Mouse (Mus musculus) induced T-regulatory cell, adult 2 months (primary cell): ENCODE measurements around the gene Setd6.
A peak's percentile ranks its signal among the peaks of the same experiment; 100 is the strongest.

Experiments used
- DNase-seq: peaks from one replicate; pipeline ENCODE4 v3.0.0-alpha.2; 2012; ENCODE audit warnings: low read depth

Setd6 gene

DNA sequence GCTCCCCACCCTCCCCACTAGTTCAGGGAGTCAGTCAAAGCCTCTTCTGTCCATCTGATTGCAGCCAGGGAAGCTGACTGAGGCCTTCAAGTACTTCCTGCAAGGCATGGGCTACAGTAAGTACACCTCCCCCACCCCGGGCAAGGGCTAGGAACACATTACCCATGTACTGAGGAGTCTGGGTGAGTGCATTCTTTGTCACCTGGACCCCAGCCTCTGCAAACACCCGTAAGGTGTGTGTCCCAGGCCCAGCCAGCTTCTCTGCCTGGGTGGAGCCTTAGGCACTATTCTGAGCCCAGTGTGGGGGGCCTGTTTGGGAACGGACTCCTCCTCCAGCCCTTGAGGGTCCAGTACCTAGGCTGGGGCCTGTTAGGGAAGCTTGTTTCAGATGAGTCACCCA, 4.7 kb upstream of the Setd6 start:
- no peak for DNase-seq

DNA sequence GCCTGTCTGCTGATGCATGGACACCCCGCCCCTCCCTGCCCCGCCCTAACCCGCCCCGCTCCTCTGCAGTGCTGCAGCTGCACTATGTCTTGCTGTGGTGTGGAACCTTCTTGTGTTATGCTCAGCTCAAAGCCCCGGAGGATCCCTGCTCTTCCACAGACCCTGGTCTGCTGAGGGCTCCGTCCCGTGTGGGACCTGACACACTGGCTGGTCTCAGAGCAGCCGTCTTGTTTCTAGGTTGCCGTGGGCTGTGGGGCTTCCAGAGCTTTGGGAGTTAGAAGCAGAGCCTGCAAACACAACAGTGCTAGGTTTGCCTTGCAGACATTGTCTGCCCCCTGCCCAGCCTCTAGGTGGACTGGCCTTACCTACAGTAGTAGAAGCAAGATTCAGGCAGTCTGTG, 3.3 kb upstream of the Setd6 start:
- DNase-seq: no peak

DNA sequence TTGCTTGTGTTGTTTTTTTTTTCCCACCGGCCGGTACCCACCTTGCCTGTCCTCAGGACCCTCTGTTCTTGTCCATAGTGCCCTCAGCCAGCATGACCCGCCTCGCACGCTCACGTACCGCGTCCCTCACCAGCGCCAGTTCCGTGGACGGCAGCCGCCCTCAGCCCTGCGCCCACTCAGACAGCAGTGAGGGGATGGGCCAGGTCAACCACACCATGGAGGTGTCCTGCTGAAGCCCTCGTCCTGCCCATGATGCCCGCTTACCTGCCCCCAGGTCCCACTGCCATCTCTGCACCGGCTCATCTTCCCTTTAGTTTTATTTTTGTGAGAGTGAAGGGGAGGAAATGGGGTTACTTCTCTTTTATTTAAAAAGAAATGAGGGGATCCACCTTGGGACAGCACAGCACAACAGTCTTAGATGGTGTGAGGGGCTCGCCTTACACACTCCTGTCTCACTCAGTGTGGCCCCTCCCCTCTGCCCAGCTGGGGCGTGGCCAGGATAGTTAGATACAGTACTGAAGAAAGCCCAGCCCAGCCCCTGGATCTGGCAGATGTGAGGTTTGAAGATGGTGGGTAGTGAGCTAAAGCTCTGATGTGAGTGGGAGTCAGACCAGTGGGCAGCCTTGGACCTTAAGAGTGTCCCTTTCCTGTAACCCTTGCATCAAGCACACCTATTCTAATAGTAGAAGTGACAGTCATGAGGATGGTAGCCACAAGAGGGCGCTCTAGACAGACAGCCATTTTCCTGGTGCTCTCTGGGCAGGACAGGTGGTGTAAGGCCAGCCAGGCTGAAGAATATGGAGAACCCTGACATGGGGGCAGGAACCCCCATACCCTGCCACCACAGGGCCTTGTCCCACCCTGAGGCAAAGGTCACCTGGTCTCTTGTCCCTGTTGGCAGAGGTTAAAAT, 2.3 kb upstream of the Setd6 start:
- peak; percentile 90 for DNase-seq

DNA sequence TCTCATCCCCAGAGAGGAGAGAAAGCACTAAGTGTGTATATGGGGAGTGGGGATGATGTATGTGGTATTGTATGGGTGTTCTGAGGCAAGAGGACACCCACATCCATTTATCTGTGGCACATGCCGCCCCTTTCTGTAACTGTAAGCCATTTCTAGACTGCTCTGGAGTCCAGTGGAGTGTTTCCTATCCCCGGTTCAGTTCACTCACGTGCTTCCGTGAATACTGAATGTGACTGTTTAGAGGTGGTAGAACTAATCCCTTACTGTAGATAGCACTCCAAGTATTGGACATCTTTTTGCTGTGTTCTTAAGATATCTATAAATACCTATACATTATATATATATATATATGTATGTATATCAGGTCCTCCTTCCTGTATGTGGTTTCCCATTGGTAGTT, 1.3 kb upstream of the Setd6 start:
- DNase-seq: no peak

DNA sequence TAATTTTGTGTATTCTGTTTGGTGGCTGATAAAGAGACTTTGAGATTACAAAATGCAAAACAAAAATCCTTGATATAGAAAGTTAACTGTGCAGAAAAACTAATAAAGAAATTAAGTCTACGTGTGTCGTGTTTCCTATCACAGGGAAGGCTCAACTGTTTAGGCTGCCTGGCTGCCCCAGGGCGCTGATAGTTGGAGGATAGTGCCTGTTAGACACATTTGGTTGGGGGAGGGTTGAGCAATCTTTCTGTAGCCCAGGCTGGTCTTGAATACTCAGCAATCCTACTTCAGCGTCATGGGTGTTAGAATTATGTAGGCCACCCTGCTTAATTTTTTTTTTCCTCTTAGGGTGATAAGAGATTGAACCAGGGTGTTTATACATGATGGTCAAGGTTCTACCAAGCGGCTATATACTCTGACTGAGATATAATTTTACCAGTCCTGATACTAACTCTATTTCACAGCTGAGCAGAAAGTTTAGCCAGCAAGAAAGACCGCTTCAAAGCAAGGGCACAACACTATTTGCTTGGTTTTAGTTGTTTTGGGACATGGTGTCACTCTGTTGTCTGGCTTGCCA, 756 bp upstream of the Setd6 start:
- peak; percentile 13 for DNase-seq

DNA sequence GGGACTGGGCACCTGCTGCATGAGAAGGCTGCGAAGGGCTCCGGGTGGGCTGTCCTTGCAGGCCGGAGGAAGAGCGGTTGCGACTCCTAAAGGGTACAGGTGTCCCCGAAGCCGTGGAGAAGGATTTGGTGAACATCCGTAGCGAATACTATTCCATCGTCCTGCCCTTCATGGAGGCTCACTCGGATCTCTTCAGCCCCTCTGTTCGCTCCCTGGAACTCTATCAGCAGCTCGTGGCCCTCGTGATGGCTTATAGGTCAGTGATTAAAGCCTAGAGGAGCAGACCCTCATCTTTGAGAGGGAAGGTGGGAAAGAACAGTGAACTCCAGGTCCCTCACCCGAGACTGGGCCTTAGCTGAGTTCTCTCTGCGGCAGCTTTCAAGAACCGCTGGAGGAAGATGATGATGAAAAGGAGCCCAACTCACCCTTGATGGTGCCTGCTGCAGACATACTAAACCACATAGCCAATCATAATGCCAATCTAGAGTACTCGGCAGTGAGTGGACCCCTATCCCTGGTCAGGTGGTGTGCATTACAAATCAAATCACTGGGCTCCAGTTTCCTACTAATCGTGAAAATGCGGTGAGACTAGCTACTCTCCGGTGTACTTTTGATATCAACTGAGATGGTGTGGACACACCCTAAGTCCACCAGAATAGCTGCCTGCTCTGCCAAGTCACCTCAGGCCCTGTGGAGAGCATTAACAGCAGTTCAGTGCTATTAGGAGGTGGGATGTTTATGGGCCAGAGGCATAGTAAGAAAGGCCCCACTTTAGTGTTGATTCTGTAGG, 1.1 kb downstream of the Setd6 start:
- DNase-seq: peak; percentile 28

DNA sequence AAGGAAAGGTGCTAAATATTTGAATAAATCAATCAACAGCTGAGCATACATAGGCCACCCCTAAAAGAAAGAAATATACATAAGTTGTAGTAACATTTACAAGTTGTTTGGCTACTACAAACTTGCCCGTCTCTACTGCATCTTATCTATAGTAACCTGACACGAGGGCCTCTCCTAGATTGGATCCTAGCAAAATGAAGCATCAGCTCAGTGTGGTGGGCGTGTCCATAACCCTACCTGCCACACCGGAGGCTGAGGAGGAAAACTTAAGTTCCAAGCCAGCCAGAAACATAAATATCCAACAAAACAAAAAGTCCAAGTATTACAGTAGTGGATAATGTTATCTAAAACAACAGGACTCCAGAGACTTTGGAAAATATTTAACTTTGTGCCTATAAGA, 11.9 kb downstream of the Setd6 start:
- no peak for DNase-seq

DNA sequence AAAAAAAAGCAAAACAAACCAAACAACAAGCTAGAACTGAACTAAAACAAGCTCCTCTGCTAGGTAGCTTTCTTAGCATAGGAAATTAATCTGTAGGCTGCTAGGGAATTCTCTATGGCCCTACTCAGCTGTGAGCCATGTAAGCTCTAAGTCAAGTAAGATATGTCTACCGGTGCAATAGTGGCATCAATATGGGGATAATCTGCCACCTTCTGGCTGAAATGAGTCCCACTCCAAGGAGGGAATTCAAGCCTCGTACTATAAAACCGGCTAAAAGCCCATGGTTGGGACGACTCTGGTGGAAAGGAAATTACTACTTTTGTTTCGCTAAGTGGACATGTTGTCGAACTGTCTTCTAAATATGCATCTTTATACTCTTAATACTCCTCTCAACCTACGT, 22.9 kb downstream of the Setd6 start:
- DNase-seq: peak; percentile 11

DNA sequence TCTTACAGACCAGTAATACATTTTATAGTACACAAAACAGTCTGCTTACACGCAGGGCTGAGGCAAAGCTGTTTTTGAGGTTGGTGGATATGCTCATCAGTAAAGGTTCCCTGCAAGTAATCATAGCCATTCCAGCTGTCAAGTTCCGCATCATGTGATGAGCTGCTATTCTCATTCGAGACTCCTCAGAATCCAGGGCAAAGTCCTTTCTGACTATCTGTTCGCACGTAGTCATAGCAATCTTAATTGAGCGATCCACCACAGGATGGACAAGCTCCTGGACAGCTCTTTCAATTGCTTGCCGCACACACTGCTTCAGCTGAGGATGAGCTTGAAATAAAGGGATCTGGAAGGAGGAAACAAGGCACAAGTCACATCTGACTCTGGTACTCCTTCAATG, 26.1 kb downstream of the Setd6 start:
- no peak for DNase-seq

DNA sequence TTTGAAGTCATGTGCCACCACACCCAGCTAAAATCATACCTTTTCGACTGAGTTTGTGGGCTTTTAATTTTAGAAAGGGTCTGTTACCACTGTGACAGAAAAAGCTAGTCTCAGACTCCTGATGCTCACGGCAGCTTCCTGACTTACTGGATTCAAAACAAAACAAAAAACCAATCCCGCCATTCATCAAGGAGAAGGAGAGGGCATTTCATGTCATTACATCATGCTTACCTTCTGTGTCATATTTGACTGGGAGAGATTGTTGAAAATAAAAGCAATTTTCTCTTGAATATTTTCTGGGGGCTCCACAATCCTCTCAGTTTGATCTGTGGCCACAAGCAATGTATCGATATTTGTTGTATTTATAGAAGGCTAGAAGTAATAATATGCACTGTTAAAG, 32.3 kb downstream of the Setd6 start:
- no peak for DNase-seq

DNA sequence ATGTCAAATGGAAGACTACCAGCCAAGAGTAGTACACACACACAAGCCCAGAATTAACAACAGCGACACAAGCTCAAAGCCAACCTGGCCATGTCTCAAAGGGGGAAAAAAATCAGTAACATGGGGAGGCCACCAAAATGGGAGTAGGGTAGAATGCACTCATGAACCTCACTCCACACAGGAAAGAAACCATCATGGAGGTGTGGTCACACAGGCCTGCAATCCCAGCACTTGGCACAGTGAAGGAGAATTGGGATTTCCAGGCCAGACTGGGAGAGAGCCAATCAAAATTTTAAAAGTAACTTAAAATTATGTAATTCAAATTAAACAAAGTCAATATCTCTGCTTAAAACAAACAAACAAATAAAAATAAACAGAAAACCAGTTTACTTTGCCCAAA, 36.2 kb downstream of the Setd6 start:
- no peak for DNase-seq

DNA sequence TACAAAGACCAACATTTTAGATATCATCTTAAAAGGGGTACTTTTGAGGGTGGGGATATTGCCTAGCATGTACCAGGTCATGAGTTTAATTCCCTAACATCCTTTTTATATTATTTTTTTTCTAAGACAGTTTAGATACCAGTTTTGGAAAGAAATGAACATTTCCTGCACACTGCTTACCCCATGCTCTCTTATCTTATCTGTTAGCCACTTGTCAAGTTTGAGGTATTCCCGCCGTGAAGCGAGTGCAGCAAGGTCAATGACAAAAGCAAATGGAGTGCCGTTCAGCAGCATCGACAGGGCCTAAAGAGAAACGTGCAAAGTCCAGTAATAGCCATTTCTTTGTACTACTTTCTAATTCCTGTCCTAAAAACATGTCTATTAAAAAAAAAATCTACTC, 44.6 kb downstream of the Setd6 start:
- no peak for DNase-seq

DNA sequence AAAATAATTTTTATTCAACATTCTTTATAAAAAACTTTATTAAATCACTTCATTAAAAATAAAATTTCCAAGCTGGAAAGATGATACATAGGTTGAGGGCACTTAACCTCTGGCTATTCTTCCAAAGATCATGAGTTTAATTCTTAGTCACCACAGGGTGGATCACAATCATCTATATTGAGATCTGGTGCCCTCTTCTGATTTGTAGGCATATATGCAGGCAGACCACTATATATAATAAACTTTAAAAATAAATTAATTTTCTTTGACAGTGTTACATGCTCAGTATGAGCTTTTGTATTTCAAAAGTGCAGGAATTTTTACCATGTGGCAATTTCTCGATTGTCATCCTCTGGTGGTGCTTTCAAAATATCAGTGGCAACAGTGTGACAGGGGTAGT, 48.5 kb downstream of the Setd6 start:
- no peak for DNase-seq
